Mouse (Mus musculus) T-helper 17 cell (primary cell): ENCODE data around the gene Shb.

Source experiments
- in situ Hi-C, 2 experiments: fragments of 300-600 bp; cut with MboI, MseI; formaldehyde crosslinking; loops; 1 replicate in 1 of 2; 2 replicates in 1 of 2; pipeline ENCODE4 v1.15.1; 2025; ENCODE audit warnings: high pct_unique_total_duplicates in 2 of 2

Gene Shb

GRCm38 (mm10) chr4:45426724-45427457, 105.4 kb downstream of the Shb start:
- in situ Hi-C loops, result no loop called here

GRCm38 (mm10) chr4:45423406-45423805, 108.9 kb downstream of the Shb start:
- in situ Hi-C loops, result no loop called here

GRCm38 (mm10) chr4:45422640-45423039, 109.6 kb downstream of the Shb start:
- in situ Hi-C loops, result no loop called here

- in situ Hi-C loops, result no loop called here
Observed at GRCm38 (mm10) chr4:45421519-45422260, 110.6 kb downstream of the Shb start.

- in situ Hi-C loops, result no loop called here
Observed at GRCm38 (mm10) chr4:45420733-45421132, 111.5 kb downstream of the Shb start.

GRCm38 (mm10) chr4:45419051-45419450, 113.2 kb downstream of the Shb start:
- in situ Hi-C loops, result loop anchor here in 1 of 2 experiments (5.0 to 10.0 kb wide), 2 partner anchors 116 to 193 kb away; partner anchors contain the start of gene Shb

GRCm38 (mm10) chr4:45418229-45418950, 113.9 kb downstream of the Shb start:
- in situ Hi-C loops, result loop anchor here in 1 of 2 experiments (5.0 to 10.0 kb wide), 2 partner anchors 116 to 194 kb away; partner anchors contain the start of gene Shb

GRCm38 (mm10) chr4:45416314-45416713, 116.0 kb downstream of the Shb start:
- in situ Hi-C loops, result loop anchor here in 1 of 2 experiments (5.0 to 10.0 kb wide), 2 partner anchors 118 to 196 kb away; partner anchors contain the start of gene Shb

- in situ Hi-C loops, result loop anchor here in 1 of 2 experiments (5.0 to 10.0 kb wide), 2 partner anchors 121 to 388 kb away; partner anchors contain the start of gene Shb
Observed at GRCm38 (mm10) chr4:45413674-45414338, 118.5 kb downstream of the Shb start.

- in situ Hi-C loops, result loop anchor here in 1 of 2 experiments (5.0 to 10.0 kb wide), 2 partner anchors 122 to 390 kb away; partner anchors contain the start of gene Shb
Observed at GRCm38 (mm10) chr4:45412433-45413192, 119.7 kb downstream of the Shb start.

GRCm38 (mm10) chr4:45411181-45411790, 121.0 kb downstream of the Shb start:
- in situ Hi-C loops, result loop anchor here in 1 of 2 experiments (5.0 to 10.0 kb wide), 2 partner anchors 124 to 391 kb away; partner anchors contain the start of gene Shb

- in situ Hi-C loops, result loop anchor here (5.0 to 10.0 kb wide), 2 partner anchors 67 to 736 kb away; partner anchors contain the start of genes Dcaf10 (in 1 of the 2) and Exosc3 (in 1 of the 2)
Observed at GRCm38 (mm10) chr4:45409270-45409669, 123.0 kb downstream of the Shb start.

GRCm38 (mm10) chr4:45408427-45409132, 123.7 kb downstream of the Shb start, which contains the start of gene Slc25a51:
Gene Slc25a51, minus strand, starts transcription at chr4:45408766.
- in situ Hi-C loops, result loop anchor here (5.0 to 10.0 kb wide), 2 partner anchors 66 to 736 kb away; partner anchors contain the start of genes Dcaf10 (in 1 of the 2) and Exosc3 (in 1 of the 2)

- in situ Hi-C loops, result loop anchor here (5.0 to 10.0 kb wide), 2 partner anchors 66 to 737 kb away; partner anchors contain the start of genes Dcaf10 (in 1 of the 2) and Exosc3 (in 1 of the 2)
Observed at GRCm38 (mm10) chr4:45407703-45408334, 124.5 kb downstream of the Shb start.

- in situ Hi-C loops, result loop anchor here (5.0 to 10.0 kb wide), 2 partner anchors 65 to 738 kb away; partner anchors contain the start of genes Dcaf10 (in 1 of the 2) and Exosc3 (in 1 of the 2)
Observed at GRCm38 (mm10) chr4:45407001-45407702, 125.1 kb downstream of the Shb start.

GRCm38 (mm10) chr4:45406397-45406796, 125.9 kb downstream of the Shb start:
- in situ Hi-C loops, result loop anchor here (5.0 to 10.0 kb wide), 2 partner anchors 64 to 738 kb away; partner anchors contain the start of genes Dcaf10 (in 1 of the 2) and Exosc3 (in 1 of the 2)

GRCm38 (mm10) chr4:45405315-45405714, 127.0 kb downstream of the Shb start:
- in situ Hi-C loops, result loop anchor here (5.0 to 10.0 kb wide), 2 partner anchors 63 to 739 kb away; partner anchors contain the start of genes Dcaf10 (in 1 of the 2) and Exosc3 (in 1 of the 2)
